Mouse (Mus musculus) neural tube, embryonic 12.5 days (tissue): ENCODE data around the gene Tmx2. TPM values are rescaled to one million over a fixed set of nuclear protein-coding genes. Genes with fewer than 3 reads are reported as not detected.
A peak's percentile ranks its signal among the peaks of the same experiment; 100 is the strongest.
"Not testable (repeated sequence)": the region's sequence is repeated elsewhere in the genome, so short reads cannot be mapped to it uniquely, and the experiment has no call there.

ENCODE experiments used
- ATAC-seq: fragments of 200-750 bp; cut with Nextera tagmentation; 2 replicates; pipeline ENCODE4 v1.8.0; 2017; ENCODE audit warnings: low read depth, mild to moderate bottlenecking, moderate TSS enrichment, moderate library complexity; ENCODE audit not compliant: low FRiP score
- H3K27ac ChIP-seq: fragments of 300-500 bp; sonication (generic); 2 replicates; pipeline ENCODE4 v1.5.1; 2016
- H3K27me3 ChIP-seq: fragments of 300-500 bp; sonication (generic); replicated peaks from 2 replicates; pipeline ENCODE4 v1.6.1; 2016; ENCODE audit warnings: mild to moderate bottlenecking
- H3K36me3 ChIP-seq: fragments of 300-500 bp; sonication (generic); 2 replicates; pipeline ENCODE4 v1.6.1; 2016; ENCODE audit warnings: mild to moderate bottlenecking
- H3K4me1 ChIP-seq: fragments of 300-500 bp; sonication (generic); 2 replicates; pipeline ENCODE4 v1.6.1; 2016
- H3K4me2 ChIP-seq: fragments of 300-500 bp; sonication (generic); replicated peaks from 2 replicates; pipeline ENCODE4 v1.6.1; 2016; ENCODE audit warnings: mild to moderate bottlenecking
- H3K4me3 ChIP-seq: fragments of 300-500 bp; sonication (generic); 2 replicates; pipeline ENCODE4 v1.5.1; 2016
- H3K9ac ChIP-seq: fragments of 300-500 bp; sonication (generic); 2 replicates; pipeline ENCODE4 v1.6.1; 2016; ENCODE audit warnings: mild to moderate bottlenecking
- H3K9me3 ChIP-seq: fragments of 300-500 bp; sonication (generic); 2 replicates; pipeline ENCODE4 v1.6.1; 2016; ENCODE audit warnings: mild to moderate bottlenecking
- WGBS: fragments of 180-500 bp; shearing (Covaris S2); methylation state at CpG from one replicate; pipeline ENCODE4 v1.1.7; 2016; 5-methylcytosine and 5-hydroxymethylcytosine counted together
- polyA plus RNA-seq: library from polyadenylated mRNA; unstranded; fragments of >200 nt; fragmentation: Nextera tagmentation; extraction: Ambion mirVana; gene quantifications from 2 replicates; pipeline ENCODE4 v1.2.1, GENCODE M21; 2016

Tmx2 gene
- polyA plus RNA-seq, 1 experiment from 2014 or later, result 196 TPM

GRCm38 (mm10) chr2:84677968-84678880 is 716 bp downstream of the Tmx2 start, which contains the start of the genes Gm28635 and Med19:
TSS of gene Gm28635 (minus strand) at chr2:84678041.
TSS of gene Med19 (plus strand) at chr2:84678402.
- Histone ChIP-seq H3K27me3 (no peaks in the 10 kb centered on the region), H3K36me3 (peaks cover 31% of the 10 kb centered on the region), H3K9me3 (no peaks in the 10 kb centered on the region), H3K27ac (no peak within 1 kb of the TSS), H3K4me2 (peak within 1 kb of the TSS; percentile 87), H3K9ac (peak within 1 kb of the TSS; percentile 82), H3K4me3 (peak within 1 kb of the TSS; percentile 85), H3K4me1 (peaks cover 18% of the 10 kb centered on the region)
- under 1% methylated on average over 44 of the region's 44 CpGs for WGBS
- ATAC-seq, result peak; percentile 100

- Histone ChIP-seq H3K9ac (peak overlapping the region; percentile 51), H3K27ac (no peak overlapping the region), H3K4me2 (peak overlapping the region; percentile 59), H3K4me1 (peaks cover 18% of the 10 kb centered on the region), H3K27me3 (no peaks in the 10 kb centered on the region), H3K36me3 (peaks cover 39% of the 10 kb centered on the region), H3K4me3 (peak overlapping the region; percentile 43), H3K9me3 (no peaks in the 10 kb centered on the region)
- 11% methylated on average over 22 of the region's 22 CpGs for WGBS
- peak; percentile 73 for ATAC-seq
Observed at GRCm38 (mm10) chr2:84677270-84677967, 1.5 kb downstream of the Tmx2 start.

GRCm38 (mm10) chr2:84671535-84671934 is 7.4 kb downstream of the Tmx2 start:
- peak; percentile 5; the same call in 1 of the 2 replicates for ATAC-seq
- Histone ChIP-seq H3K4me2 (peak overlapping the region; percentile 72), H3K36me3 (peaks cover 53% of the 10 kb centered on the region)
- H3K9me3 ChIP-seq, H3K4me1 ChIP-seq, H3K27ac ChIP-seq, H3K27me3 ChIP-seq, H3K4me3 ChIP-seq, H3K9ac ChIP-seq: not testable (repeated sequence)
- WGBS, result 54% methylated on average over 4 of the region's 5 CpGs

- Histone ChIP-seq H3K4me2 (peak within 1 kb of the TSS; percentile 72), H3K9me3 (no peaks in the 10 kb centered on the region), H3K4me1 (peaks cover 8% of the 10 kb centered on the region), H3K9ac (peak within 1 kb of the TSS; percentile 88), H3K27me3 (no peaks in the 10 kb centered on the region), H3K4me3 (peak within 1 kb of the TSS; percentile 87), H3K36me3 (peaks cover 45% of the 10 kb centered on the region), H3K27ac (peak within 1 kb of the TSS; percentile 73)
- 0% methylated on average over 20 of the region's 20 CpGs for WGBS
- ATAC-seq, result peak; percentile 98
Observed at GRCm38 (mm10) chr2:84670569-84670933, 8.4 kb downstream of the Tmx2 start, which contains the start of gene Selenoh. TSS of gene Selenoh (minus strand) at chr2:84670770.

GRCm38 (mm10) chr2:84669828-84670568 is 8.9 kb downstream of the Tmx2 start:
- no peaks in the 10 kb centered on the region for H3K9me3 ChIP-seq
- H3K4me1 ChIP-seq, result peaks cover 8% of the 10 kb centered on the region
- H3K9ac ChIP-seq, result peak overlapping the region; percentile 88
- WGBS, result 3% methylated on average over 39 of the region's 39 CpGs
- H3K4me2 ChIP-seq, result peak overlapping the region; percentile 72
- H3K4me3 ChIP-seq, result peak overlapping the region; percentile 87
- peak; percentile 82 for ATAC-seq
- H3K36me3 ChIP-seq, result peaks cover 40% of the 10 kb centered on the region
- H3K27me3 ChIP-seq, result no peaks in the 10 kb centered on the region
- H3K27ac ChIP-seq, result peak overlapping the region; percentile 73; the same call in 1 of the 2 replicates

GRCm38 (mm10) chr2:84666081-84666480 is 12.9 kb downstream of the Tmx2 start:
- Histone ChIP-seq H3K36me3 (peaks cover 17% of the 10 kb centered on the region), H3K9me3 (no peaks in the 10 kb centered on the region), H3K27me3 (no peaks in the 10 kb centered on the region), H3K9ac (no peak overlapping the region), H3K4me3 (no peak overlapping the region), H3K4me2 (no peak overlapping the region), H3K27ac (no peak overlapping the region), H3K4me1 (peaks cover 8% of the 10 kb centered on the region)
- WGBS, result 70% methylated on average over 12 of the region's 12 CpGs
- ATAC-seq, result no peak

GRCm38 (mm10) chr2:84662866-84663265 is 16.1 kb downstream of the Tmx2 start:
- 0 out of 2 replicates have a peak, but pooled peaks cover 5% of the 10 kb centered on the region for H3K9me3 ChIP-seq
- no peak for ATAC-seq
- H3K4me1 ChIP-seq, result no peaks in the 10 kb centered on the region
- H3K27me3 ChIP-seq, result no peaks in the 10 kb centered on the region
- 0 out of 2 replicates have a peak, but pooled peaks cover 4% of the 10 kb centered on the region for H3K36me3 ChIP-seq
- WGBS, result 33% methylated on average over 2 of the region's 2 CpGs
- H3K9ac ChIP-seq, result no peak overlapping the region
- H3K4me2 ChIP-seq, result no peak overlapping the region
- no peak overlapping the region for H3K27ac ChIP-seq
- H3K4me3 ChIP-seq, result no peak overlapping the region

GRCm38 (mm10) chr2:84660253-84660652 is 18.7 kb downstream of the Tmx2 start:
- Histone ChIP-seq H3K36me3 (no peaks in the 10 kb centered on the region), H3K4me3 (no peak overlapping the region), H3K4me2 (no peak overlapping the region), H3K27me3 (no peaks in the 10 kb centered on the region), H3K4me1 (no peaks in the 10 kb centered on the region), H3K27ac (no peak overlapping the region), H3K9ac (no peak overlapping the region), H3K9me3 (0 out of 2 replicates have a peak, but pooled peaks cover 5% of the 10 kb centered on the region)
- no peak for ATAC-seq
- 61% methylated on average over 3 of the region's 3 CpGs for WGBS

GRCm38 (mm10) chr2:84658806-84659205 is 20.1 kb downstream of the Tmx2 start, which contains the start of gene Btbd18:
TSS of gene Btbd18 (plus strand) at chr2:84659079.
- Histone ChIP-seq H3K36me3 (no peaks in the 10 kb centered on the region), H3K4me3 (no peak within 1 kb of the TSS), H3K4me2 (no peak within 1 kb of the TSS), H3K27me3 (no peaks in the 10 kb centered on the region), H3K9ac (no peak within 1 kb of the TSS), H3K4me1 (no peaks in the 10 kb centered on the region), H3K27ac (no peak within 1 kb of the TSS), H3K9me3 (0 out of 2 replicates have a peak, but pooled peaks cover 5% of the 10 kb centered on the region)
- ATAC-seq, result no peak
- WGBS, result 93% methylated on average over 32 of the region's 32 CpGs

GRCm38 (mm10) chr2:84655864-84656263 is 23.1 kb downstream of the Tmx2 start:
- H3K36me3 ChIP-seq, result no peaks in the 10 kb centered on the region
- 0 out of 2 replicates have a peak, but pooled peaks cover 5% of the 10 kb centered on the region for H3K9me3 ChIP-seq
- H3K9ac ChIP-seq, result no peak overlapping the region
- no peak overlapping the region for H3K4me3 ChIP-seq
- H3K4me2 ChIP-seq, result no peak overlapping the region
- H3K27ac ChIP-seq, result no peak overlapping the region
- H3K27me3 ChIP-seq, result no peaks in the 10 kb centered on the region
- no peak for ATAC-seq
- 70% methylated on average over 1 of the region's 1 CpGs for WGBS
- H3K4me1 ChIP-seq, result no peaks in the 10 kb centered on the region

- H3K4me1 ChIP-seq, result no peaks in the 10 kb centered on the region
- no peaks in the 10 kb centered on the region for H3K27me3 ChIP-seq
- no peak overlapping the region for H3K4me2 ChIP-seq
- H3K4me3 ChIP-seq, result no peak overlapping the region
- H3K9ac ChIP-seq, result no peak overlapping the region
- H3K36me3 ChIP-seq, result no peaks in the 10 kb centered on the region
- H3K9me3 ChIP-seq, result no peaks in the 10 kb centered on the region
- ATAC-seq, result no peak
- no peak overlapping the region for H3K27ac ChIP-seq
Observed at GRCm38 (mm10) chr2:84653354-84653753, 25.6 kb downstream of the Tmx2 start.
